Mouse (Mus musculus) MEL-GATA-1-ER (cell line): ENCODE data around the gene Mks1.
A peak's percentile ranks its signal among the peaks of the same experiment; 100 is the strongest.
"Not testable (repeated sequence)": the region's sequence is repeated elsewhere in the genome, so short reads cannot be mapped to it uniquely, and the experiment has no call there.

Experiments used
- DNase-seq: peaks from one replicate; pipeline ENCODE4 v3.0.0-alpha.2; 2012; ENCODE audit warnings: low read depth; ENCODE audit errors: extremely low read depth

The Mks1 gene

GRCm38 (mm10) chr11:87852690-87853596, at the start of gene Mks1:
Gene Mks1 (plus strand): TSS chr11:87853215.
- peak; percentile 70 for DNase-seq

GRCm38 (mm10) chr11:87805448-87805847, 47.6 kb upstream of the Mks1 start:
- DNase-seq = no peak

- DNase-seq = no peak
These were observed 45.6 kb upstream of the Mks1 start for GRCm38 (mm10) chr11:87807433-87807832.

- no peak for DNase-seq
These were observed 44.8 kb upstream of the Mks1 start for GRCm38 (mm10) chr11:87808236-87808635.

GRCm38 (mm10) chr11:87811396-87811795, 41.6 kb upstream of the Mks1 start:
- no peak for DNase-seq

- DNase-seq = no peak
These were observed 38.2 kb upstream of the Mks1 start for GRCm38 (mm10) chr11:87814831-87815230.

GRCm38 (mm10) chr11:87816707-87817442, 36.1 kb upstream of the Mks1 start:
- DNase-seq = no peak

- no peak for DNase-seq
These were observed 35.6 kb upstream of the Mks1 start for GRCm38 (mm10) chr11:87817443-87817773.

- no peak for DNase-seq
These were observed 31.5 kb upstream of the Mks1 start for GRCm38 (mm10) chr11:87821502-87821901.

GRCm38 (mm10) chr11:87828239-87828900, 24.6 kb upstream of the Mks1 start, which contains the start of gene Lpo:
Gene Lpo (minus strand): TSS chr11:87828289.
- DNase-seq = no peak

- DNase-seq = no peak
These were observed 12.3 kb upstream of the Mks1 start for GRCm38 (mm10) chr11:87840676-87841075.

- no peak for DNase-seq
These were observed 11.6 kb upstream of the Mks1 start for GRCm38 (mm10) chr11:87841436-87841835.

- no peak for DNase-seq
These were observed 5.9 kb upstream of the Mks1 start for GRCm38 (mm10) chr11:87846968-87847600.

- no peak for DNase-seq
These were observed 5.1 kb upstream of the Mks1 start for GRCm38 (mm10) chr11:87847884-87848283.

- DNase-seq = peak; percentile 10
These were observed 561 bp downstream of the Mks1 start for GRCm38 (mm10) chr11:87853597-87853954.

- DNase-seq = no peak
These were observed 1.5 kb downstream of the Mks1 start for GRCm38 (mm10) chr11:87854550-87854949.

GRCm38 (mm10) chr11:87859273-87859672, 6.3 kb downstream of the Mks1 start:
- no peak for DNase-seq

GRCm38 (mm10) chr11:87860426-87860825, 7.4 kb downstream of the Mks1 start:
- no peak for DNase-seq

- DNase-seq = no peak
These were observed 9.8 kb downstream of the Mks1 start for GRCm38 (mm10) chr11:87862805-87863204.

- not testable (repeated sequence) for DNase-seq
These were observed 13.9 kb downstream of the Mks1 start for GRCm38 (mm10) chr11:87866891-87867290.

- no peak for DNase-seq
These were observed 17.1 kb downstream of the Mks1 start for GRCm38 (mm10) chr11:87870096-87870495.

- no peak for DNase-seq
These were observed 18.8 kb downstream of the Mks1 start for GRCm38 (mm10) chr11:87871766-87872165.
